Mouse (Mus musculus): ENCODE results near the gene Steap3. TPM values are rescaled to one million over a fixed set of nuclear protein-coding genes. Genes with fewer than 3 reads are reported as not detected.
A peak's percentile ranks its signal among the peaks of the same experiment; 100 is the strongest.

Gene Steap3
- polyA plus RNA-seq, 1 experiment from 2014 or later, result 4.4 TPM

DNA sequence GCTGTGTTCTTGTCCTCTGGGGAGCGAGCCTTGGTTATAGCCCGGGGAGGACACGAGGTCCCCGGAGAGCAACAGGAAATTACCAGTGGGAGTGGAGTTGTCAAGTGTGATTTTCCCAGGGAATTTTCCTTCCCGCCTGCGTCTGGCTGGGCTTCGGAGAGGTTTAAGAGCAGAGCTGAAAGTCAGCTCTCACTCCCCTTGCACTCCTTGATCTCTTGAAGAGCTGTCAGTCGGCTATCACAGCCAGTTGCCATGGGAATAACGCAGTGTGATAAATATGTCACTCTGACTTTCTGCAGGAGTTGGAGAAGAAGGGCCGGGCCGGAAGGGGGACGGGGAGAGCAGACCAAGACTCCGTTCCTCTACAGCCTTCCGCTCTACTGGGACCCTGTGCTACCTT is 96.2 kb downstream of the Steap3 start:
- 10% methylated on average over 14 of the region's 14 CpGs for WGBS
- DNase-seq (ENCODE audit: low spot score) (peak; percentile 33), ATAC-seq (peak; percentile 73)
- Histone ChIP-seq H3K9ac (replicated peaks; ENCODE audit: low read depth) (no peak overlapping the region), H3K36me3 (ENCODE audit: insufficient read depth, low read length) (no peaks in the 10 kb centered on the region), H3K9me3 (ENCODE audit: low read length) (no peaks in the 10 kb centered on the region), H3K4me1 (ENCODE audit: insufficient read depth, low read depth, low read length) (0 out of 2 replicates have a peak, but pooled peaks cover 4% of the 10 kb centered on the region), H3K4me2 (replicated peaks; ENCODE audit: low read depth, low read length) (no peak overlapping the region), H3K27ac (ENCODE audit: low read length) (no peak overlapping the region), H3K4me3 (ENCODE audit: low read depth, low read length) (no peak overlapping the region), H3K27me3 (replicated peaks; ENCODE audit: insufficient read depth, low read length) (no peaks in the 10 kb centered on the region)
- TF ChIP-seq EP300 (IDR thresholded peaks at IDR 0.05) (0 out of 2 replicates have a peak, but pooled peaks have one; percentile 15), CTCF (IDR thresholded peaks at IDR 0.05) (no peak)

DNA sequence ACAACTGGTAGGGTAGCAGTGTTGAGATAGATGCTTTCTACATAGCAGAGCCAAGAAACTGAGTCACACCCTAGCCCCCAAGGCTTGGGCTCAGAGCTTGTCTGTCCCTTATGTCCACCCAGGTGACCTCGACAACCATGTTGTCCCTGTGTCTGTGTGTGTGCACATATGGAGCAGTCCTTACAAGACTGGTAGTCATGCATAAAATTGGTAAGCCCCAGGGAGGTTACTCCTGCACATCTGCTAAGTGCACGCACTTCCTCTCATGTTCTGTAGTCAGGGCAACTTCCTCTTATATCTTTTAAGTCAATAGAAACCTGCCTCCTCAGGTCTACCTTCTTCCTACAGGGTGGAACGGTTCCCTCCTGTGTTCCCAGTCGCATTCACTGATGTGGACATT is 97.5 kb downstream of the Steap3 start:
- H3K4me2 ChIP-seq (replicated peaks; ENCODE audit: low read depth, low read length), result no peak overlapping the region
- no peak for ATAC-seq
- TF ChIP-seq EP300 (IDR thresholded peaks at IDR 0.05) (no peak), CTCF (IDR thresholded peaks at IDR 0.05) (no peak)
- no peak overlapping the region for H3K27ac ChIP-seq (ENCODE audit: low read length)
- H3K9me3 ChIP-seq (ENCODE audit: low read length), result no peaks in the 10 kb centered on the region
- H3K36me3 ChIP-seq (ENCODE audit: insufficient read depth, low read length), result no peaks in the 10 kb centered on the region
- DNase-seq (ENCODE audit: low spot score), result no peak
- no peak overlapping the region for H3K4me3 ChIP-seq (ENCODE audit: low read depth, low read length)
- 0 out of 2 replicates have a peak, but pooled peaks cover 4% of the 10 kb centered on the region for H3K4me1 ChIP-seq (ENCODE audit: insufficient read depth, low read depth, low read length)
- no peak overlapping the region for H3K9ac ChIP-seq (replicated peaks; ENCODE audit: low read depth)
- no peaks in the 10 kb centered on the region for H3K27me3 ChIP-seq (replicated peaks; ENCODE audit: insufficient read depth, low read length)
- WGBS, result 60% methylated on average over 4 of the region's 4 CpGs

GRCm38 (mm10) chr1:120171819-120172521 is 100.5 kb downstream of the Steap3 start:
- no peak for TF ChIP-seq EP300 (IDR thresholded peaks at IDR 0.05)
- peak; percentile 79 for TF ChIP-seq CTCF (IDR thresholded peaks at IDR 0.05)

DNA sequence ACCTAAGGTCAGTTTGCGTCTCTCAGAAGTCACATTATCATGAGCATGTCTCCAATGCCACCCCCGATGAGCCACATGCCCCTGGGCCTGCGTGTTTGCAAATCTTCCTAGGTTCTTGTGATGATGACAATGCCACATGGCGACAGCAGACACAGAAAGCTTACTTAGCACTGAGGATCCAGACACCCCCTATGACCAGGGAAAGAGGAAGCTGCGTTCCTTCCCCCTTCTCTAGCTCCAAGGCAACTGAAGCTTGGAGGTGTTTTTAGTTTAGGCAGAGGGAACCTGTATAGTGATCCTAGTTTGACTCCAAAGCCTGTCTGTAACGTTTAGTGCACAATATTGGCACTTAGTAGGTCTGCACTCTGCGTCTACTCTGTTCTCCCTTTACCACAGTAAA is 102.2 kb downstream of the Steap3 start:
- H3K9ac ChIP-seq (replicated peaks; ENCODE audit: low read depth), result no peak overlapping the region
- 82% methylated on average over 7 of the region's 7 CpGs for WGBS
- no peak for TF ChIP-seq CTCF (IDR thresholded peaks at IDR 0.05)
- no peak for TF ChIP-seq EP300 (IDR thresholded peaks at IDR 0.05)
- H3K27ac ChIP-seq (ENCODE audit: low read length), result no peak overlapping the region
- H3K4me3 ChIP-seq (ENCODE audit: low read depth, low read length), result no peak overlapping the region
- H3K4me1 ChIP-seq (ENCODE audit: insufficient read depth, low read depth, low read length), result no peaks in the 10 kb centered on the region
- H3K4me2 ChIP-seq (replicated peaks; ENCODE audit: low read depth, low read length), result no peak overlapping the region
- no peaks in the 10 kb centered on the region for H3K36me3 ChIP-seq (ENCODE audit: insufficient read depth, low read length)
- ATAC-seq, result no peak
- no peak for DNase-seq (ENCODE audit: low spot score)
- no peaks in the 10 kb centered on the region for H3K9me3 ChIP-seq (ENCODE audit: low read length)
- no peaks in the 10 kb centered on the region for H3K27me3 ChIP-seq (replicated peaks; ENCODE audit: insufficient read depth, low read length)

More at GRCm38 (mm10) chr1:120171819-120172521, 100.5 kb downstream of the Steap3 start:
- Histone ChIP-seq H3K4me2 (replicated peaks; ENCODE audit: low read depth, low read length) (no peak overlapping the region), H3K27ac (ENCODE audit: low read length) (no peak overlapping the region), H3K9ac (replicated peaks; ENCODE audit: low read depth) (no peak overlapping the region), H3K9me3 (ENCODE audit: low read length) (no peaks in the 10 kb centered on the region), H3K27me3 (replicated peaks; ENCODE audit: insufficient read depth, low read length) (no peaks in the 10 kb centered on the region), H3K36me3 (ENCODE audit: insufficient read depth, low read length) (no peaks in the 10 kb centered on the region), H3K4me1 (ENCODE audit: insufficient read depth, low read depth, low read length) (0 out of 2 replicates have a peak, but pooled peaks cover 4% of the 10 kb centered on the region), H3K4me3 (ENCODE audit: low read depth, low read length) (no peak overlapping the region)
- ATAC-seq (peak; percentile 23; the same call in 1 of the 2 replicates), DNase-seq (ENCODE audit: low spot score) (peak; percentile 41)
- WGBS, result 46% methylated on average over 5 of the region's 5 CpGs

- DNase-seq (ENCODE audit: low spot score) (no peak), ATAC-seq (no peak)
- H3K9me3 ChIP-seq (ENCODE audit: low read length), result no peaks in the 10 kb centered on the region
- no peak overlapping the region for H3K9ac ChIP-seq (replicated peaks; ENCODE audit: low read depth)
- no peak overlapping the region for H3K4me2 ChIP-seq (replicated peaks; ENCODE audit: low read depth, low read length)
- no peaks in the 10 kb centered on the region for H3K4me1 ChIP-seq (ENCODE audit: insufficient read depth, low read depth, low read length)
- H3K27ac ChIP-seq (ENCODE audit: low read length), result no peak overlapping the region
- 86% methylated on average over 7 of the region's 7 CpGs for WGBS
- H3K36me3 ChIP-seq (ENCODE audit: insufficient read depth, low read length), result no peaks in the 10 kb centered on the region
- TF ChIP-seq EP300 (IDR thresholded peaks at IDR 0.05) (no peak), CTCF (IDR thresholded peaks at IDR 0.05) (no peak)
- no peaks in the 10 kb centered on the region for H3K27me3 ChIP-seq (replicated peaks; ENCODE audit: insufficient read depth, low read length)
- H3K4me3 ChIP-seq (ENCODE audit: low read depth, low read length), result no peak overlapping the region
Observed at GRCm38 (mm10) chr1:120168674-120169073, 103.8 kb downstream of the Steap3 start.

DNA sequence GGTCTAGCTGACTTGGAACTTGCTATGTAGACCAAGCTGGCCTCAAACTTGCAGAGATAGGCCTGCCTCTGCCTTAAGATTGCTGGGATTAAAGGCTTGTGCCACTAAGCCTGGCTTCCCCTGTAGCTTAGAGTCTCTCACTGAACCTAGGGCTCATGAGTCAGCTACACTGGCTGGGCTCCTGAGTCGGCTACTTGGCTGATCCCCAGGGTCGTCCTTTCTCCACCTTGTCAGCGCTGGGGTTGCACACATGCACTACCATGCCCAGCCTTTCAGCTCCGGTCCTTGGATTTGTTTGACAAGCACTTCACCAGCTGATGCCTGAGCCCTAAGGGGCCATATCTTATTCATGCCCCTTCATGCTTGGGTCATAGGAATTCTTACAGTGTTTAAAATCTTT is 104.5 kb downstream of the Steap3 start:
- 0 out of 2 replicates have a peak, but pooled peaks have one; percentile 5 for ATAC-seq
- DNase-seq (ENCODE audit: low spot score), result no peak
- Histone ChIP-seq H3K9me3 (ENCODE audit: low read length) (no peaks in the 10 kb centered on the region), H3K27ac (ENCODE audit: low read length) (no peak overlapping the region), H3K4me1 (ENCODE audit: insufficient read depth, low read depth, low read length) (no peaks in the 10 kb centered on the region), H3K4me2 (replicated peaks; ENCODE audit: low read depth, low read length) (no peak overlapping the region), H3K4me3 (ENCODE audit: low read depth, low read length) (no peak overlapping the region), H3K36me3 (ENCODE audit: insufficient read depth, low read length) (no peaks in the 10 kb centered on the region), H3K27me3 (replicated peaks; ENCODE audit: insufficient read depth, low read length) (no peaks in the 10 kb centered on the region), H3K9ac (replicated peaks; ENCODE audit: low read depth) (no peak overlapping the region)
- TF ChIP-seq EP300 (IDR thresholded peaks at IDR 0.05) (no peak), CTCF (IDR thresholded peaks at IDR 0.05) (no peak)
- 48% methylated on average over 4 of the region's 4 CpGs for WGBS
